12 mouse cellular contexts compared by ENCODE assay signal in the genomic region with DNA sequence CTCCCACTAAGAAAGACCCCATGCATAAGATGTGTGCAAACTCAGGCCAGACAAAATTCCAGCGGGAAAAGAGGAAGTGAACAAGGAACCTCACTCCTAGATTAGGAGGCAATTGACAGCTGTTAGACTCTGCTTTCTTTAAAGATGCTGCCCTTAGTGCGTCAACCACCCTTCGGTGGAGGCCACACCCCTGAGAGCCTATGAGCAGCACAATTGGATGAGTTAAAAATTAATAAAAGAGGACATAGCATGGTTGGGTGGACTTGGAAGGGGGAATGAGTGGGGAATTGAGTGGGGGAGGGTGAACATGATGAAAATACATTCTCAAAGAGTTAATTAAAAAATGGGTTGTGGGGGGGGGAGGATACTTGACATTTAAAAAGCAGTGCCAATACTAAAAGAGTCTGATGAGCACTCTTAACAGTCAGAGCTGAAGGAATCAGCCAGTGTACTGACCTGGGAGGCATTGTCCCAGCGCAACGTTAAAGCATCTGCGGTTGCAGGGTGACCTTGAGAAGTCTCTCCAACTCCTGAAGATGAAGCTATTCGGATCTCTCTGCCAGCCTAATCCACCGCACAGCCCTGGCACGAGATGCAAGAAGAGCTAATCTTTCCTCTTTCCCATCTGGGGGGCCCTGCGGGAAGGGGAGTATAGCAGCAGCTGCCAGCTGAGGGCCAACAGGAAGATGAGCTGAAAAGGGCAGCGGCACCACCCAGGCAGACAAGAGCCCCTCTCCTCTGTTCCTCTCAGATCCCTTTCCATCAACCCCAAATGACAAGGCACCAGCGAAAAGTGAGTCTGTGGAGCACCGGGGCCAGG.
DNase-seq lines count a peak whose midpoint lies in the region; ATAC-seq and TF ChIP-seq lines count a peak whose summit lies in the region.
"Had no signal": no experiment of that assay in that cellular context is flagged by ENCODE, and none has a peak within 500 bp of the region (broad histone marks: within the 10 kb centered on the region; RNA-seq: fewer than 3 reads in every experiment).

No protein-coding gene starts in this region.

- DNase-seq in adrenal gland, adult 2 months, result peak; percentile 30
- DNase-seq in adrenal gland, adult 18-20 months (ENCODE audit: low spot score in 2 of 2), result no peak
- DNase-seq in ovary, postnatal 36 days (ENCODE audit: low spot score), result peak; percentile 4
- no peak for DNase-seq in ovary, postnatal 10 days (ENCODE audit: low spot score)
- DNase-seq in liver, postnatal 0 days, result no peak
- no peak for DNase-seq in layer of hippocampus, adult 8-10 months (ENCODE audit: low spot score in 2 of 2)
- DNase-seq: lung, postnatal 10 days had no signal

- H3K27me3 ChIP-seq in limb, embryonic 12.5 days, result no peaks in the 10 kb centered on the region; the same call in 1 of the 2 replicates
- H3K27me3 ChIP-seq in liver, postnatal 0 days (ENCODE audit: insufficient read depth, low read length), result no peaks in the 10 kb centered on the region
- H3K27me3 ChIP-seq: stomach, embryonic 15.5 days had no signal

- H3K36me3 ChIP-seq in limb, embryonic 12.5 days, result no peaks in the 10 kb centered on the region
- no peaks in the 10 kb centered on the region for H3K36me3 ChIP-seq in liver, postnatal 0 days (replicated peaks; ENCODE audit: insufficient read depth, low read length)
- H3K36me3 ChIP-seq: stomach, embryonic 15.5 days had no signal

- no peak overlapping the region for H3K9ac ChIP-seq in limb, embryonic 12.5 days (replicated peaks)
- no peak overlapping the region for H3K9ac ChIP-seq in liver, postnatal 0 days (replicated peaks)
- H3K9ac ChIP-seq: stomach, embryonic 15.5 days had no signal

- H3K9me3 ChIP-seq in limb, embryonic 12.5 days, result no peaks in the 10 kb centered on the region
- H3K9me3 ChIP-seq in liver, postnatal 0 days (ENCODE audit: low read length), result no peaks in the 10 kb centered on the region
- H3K9me3 ChIP-seq: stomach, embryonic 15.5 days had no signal

- no peak for TF ChIP-seq EP300 in liver, postnatal 0 days (IDR thresholded peaks at IDR 0.05; ENCODE audit: low read depth)

- peaks cover 17% of the 10 kb centered on the region for H3K4me1 ChIP-seq in limb, embryonic 12.5 days (replicated peaks)
- H3K4me1 ChIP-seq in liver, postnatal 0 days (ENCODE audit: insufficient read depth), result no peaks in the 10 kb centered on the region

- H3K27ac ChIP-seq in limb, embryonic 12.5 days, result no peak overlapping the region
- no peak overlapping the region for H3K27ac ChIP-seq in liver, postnatal 0 days (ENCODE audit: low read depth)
- H3K27ac ChIP-seq: stomach, embryonic 15.5 days had no signal

- H3K4me3 ChIP-seq in limb, embryonic 12.5 days (replicated peaks), result no peak overlapping the region
- no peak overlapping the region for H3K4me3 ChIP-seq in liver, postnatal 0 days (ENCODE audit: low read depth, low read length)
- H3K4me3 ChIP-seq: erythroblast, embryonic 14.5 days; stomach, embryonic 15.5 days had no signal

- 55% methylated on average over 13 of the region's 13 CpGs for WGBS in limb, embryonic 12.5 days
- WGBS in liver, postnatal 0 days (ENCODE audit: insufficient replicate concordance), result 47% methylated on average over 13 of the region's 13 CpGs

- no peak for TF ChIP-seq CTCF in liver, postnatal 0 days (IDR thresholded peaks at IDR 0.05; ENCODE audit: low read depth)

- ATAC-seq in limb, embryonic 12.5 days (ENCODE audit: insufficient number of reproducible peaks, insufficient read depth, low FRiP score, low TSS enrichment, low read depth), result no peak
- no peak for ATAC-seq in liver, postnatal 0 days
- ATAC-seq in megakaryocyte-erythroid progenitor cell, adult 5-6 weeks (replicated peaks; ENCODE audit: low FRiP score, low TSS enrichment, poor library complexity, severe bottlenecking), result no peak
- ATAC-seq: intestine, embryonic 16.5 days had no signal

- H3K4me2 ChIP-seq in limb, embryonic 12.5 days, result 0 out of 2 replicates have a peak overlapping the region, but pooled peaks have one; percentile 9
- H3K4me2 ChIP-seq in liver, postnatal 0 days (ENCODE audit: low read depth, low read length), result no peak overlapping the region
- H3K4me2 ChIP-seq: stomach, embryonic 15.5 days had no signal

Comparison
In these comparisons a context has a peak if more than half of its experiments do, and no peak if none do; other contexts are left out.
1. DNase-seq: peak in adrenal gland, adult 2 months (single experiment) and ovary, postnatal 36 days (single experiment); none in adrenal gland, adult 18-20 months (0 of 2), ovary, postnatal 10 days (single experiment), liver, postnatal 0 days (single experiment) and layer of hippocampus, adult 8-10 months (0 of 2).